Mouse (Mus musculus): ENCODE data around the gene Arpc5.

DNA sequence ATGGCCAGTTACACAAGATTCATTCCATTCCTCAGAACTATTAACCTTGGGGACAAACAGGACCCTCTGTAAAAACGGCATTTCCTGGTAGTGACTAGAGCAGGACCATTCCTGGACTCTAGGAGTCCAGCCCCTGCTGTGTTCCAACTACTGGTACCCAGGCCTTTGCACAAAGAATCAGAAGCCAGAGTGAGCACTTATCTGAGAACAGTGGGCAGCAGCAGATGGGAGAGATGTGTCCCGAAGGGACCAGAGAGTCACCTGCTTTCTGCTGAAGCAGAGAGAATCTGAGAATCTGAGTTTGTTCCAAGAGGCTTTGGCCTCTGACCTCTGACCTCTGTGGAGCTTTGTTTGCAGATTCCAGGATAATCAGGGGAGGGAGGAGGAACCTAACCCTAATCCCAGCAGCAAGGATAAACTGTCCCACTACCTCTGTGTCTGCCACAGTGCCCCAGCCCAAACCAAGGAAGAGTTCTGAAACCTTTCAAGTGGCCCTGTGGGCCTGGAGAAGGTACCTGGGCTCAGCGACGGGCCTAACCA lies 21.8 kb downstream of the Arpc5 start:
- TF ChIP-seq CTCF (IDR thresholded peaks at IDR 0.05; ENCODE audit: low read depth) (no peak), EP300 (IDR thresholded peaks at IDR 0.05; ENCODE audit: low read depth) (no peak)

Data from liver, embryonic 14.5 days (tissue).